Mouse (Mus musculus): ENCODE data around the gene Clk4.

- TF ChIP-seq POLR2A (IDR thresholded peaks at IDR 0.05; ENCODE audit: low read depth, low read length): no peak
- no peak for TF ChIP-seq CTCF (IDR thresholded peaks at IDR 0.05; ENCODE audit: extremely low read depth, insufficient read length, insufficient replicate concordance, low read depth, low read length)
Measured at GRCm38 (mm10) chr11:51329837-51330714, 68.5 kb downstream of the Clk4 start.

Measured in small intestine, adult 2 months (tissue).